Mouse (Mus musculus): ENCODE measurements around the gene Wwox. TPM values are rescaled to one million over a fixed set of nuclear protein-coding genes. Genes with fewer than 3 reads are reported as not detected.

Wwox gene
- polyA plus RNA-seq, 1 experiment from 2014 or later = 11.5 TPM

DNA sequence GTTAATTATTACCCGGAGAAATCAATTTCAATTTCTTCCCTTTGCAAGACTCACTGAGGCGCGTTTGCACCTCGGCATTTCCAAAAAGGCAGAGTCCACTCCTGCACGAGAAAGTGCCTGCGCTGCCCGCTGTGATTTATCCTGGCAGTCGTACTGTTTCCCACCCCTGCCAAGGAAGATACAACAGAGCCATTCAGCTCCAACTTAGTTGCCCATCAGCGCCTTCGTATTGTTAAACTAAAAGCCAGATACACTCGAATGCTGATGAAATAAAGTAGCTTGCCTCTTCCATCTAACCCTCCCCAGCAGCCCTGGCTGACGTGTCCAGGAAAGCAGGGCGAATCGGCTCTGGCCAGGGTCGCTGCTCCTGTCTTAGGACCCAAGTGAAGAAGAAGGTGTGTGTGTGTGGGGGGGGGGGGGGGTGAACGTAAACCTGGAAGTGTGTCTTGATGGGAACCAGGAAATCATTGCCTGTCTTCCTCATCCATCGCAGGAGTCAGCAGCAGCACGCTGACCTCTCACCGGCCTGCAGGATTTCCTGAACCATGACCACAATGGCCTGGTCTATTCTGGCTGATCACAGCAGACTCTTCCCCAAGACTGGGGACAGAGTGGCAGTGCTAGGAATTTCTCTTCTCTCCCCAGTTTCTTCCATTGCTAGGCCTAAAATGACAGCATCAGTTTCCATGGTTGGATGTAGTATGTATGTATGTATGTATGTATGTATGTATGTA is 154.1 kb downstream of the Wwox start:
- DNase-seq (ENCODE audit: low spot score) = no peak

- no peak for DNase-seq (ENCODE audit: low spot score)
Measured at GRCm38 (mm10) chr8:114594811-114595210, 155.4 kb downstream of the Wwox start.

- DNase-seq (ENCODE audit: low spot score) = no peak
Measured at GRCm38 (mm10) chr8:114599555-114599954, 160.1 kb downstream of the Wwox start.

- no peak for DNase-seq (ENCODE audit: low spot score)
Measured at GRCm38 (mm10) chr8:114600196-114600595, 160.7 kb downstream of the Wwox start.

GRCm38 (mm10) chr8:114603046-114603445 is 163.6 kb downstream of the Wwox start:
- DNase-seq (ENCODE audit: low spot score) = no peak

GRCm38 (mm10) chr8:114603561-114603960 is 164.1 kb downstream of the Wwox start:
- DNase-seq (ENCODE audit: low spot score) = no peak

DNA sequence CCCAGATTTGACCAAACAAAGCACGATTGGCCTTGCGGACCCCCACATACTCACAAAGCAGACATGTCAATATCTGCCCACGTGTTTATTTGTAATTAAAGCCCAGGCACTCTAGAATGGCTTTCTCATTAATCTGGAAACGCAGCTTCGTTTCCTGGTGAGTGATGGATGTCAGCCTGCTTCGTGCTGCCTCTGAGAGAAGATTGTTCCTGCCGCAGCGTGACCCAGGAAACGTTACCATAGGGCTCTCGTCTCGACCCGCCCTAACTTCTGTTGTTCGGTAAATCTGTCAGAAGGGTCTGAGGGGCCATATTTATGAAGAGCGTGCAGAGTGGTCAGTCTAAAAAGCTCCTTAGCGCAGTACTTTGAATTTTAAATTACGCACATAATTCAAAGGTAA is 164.9 kb downstream of the Wwox start:
- DNase-seq (ENCODE audit: low spot score) = no peak

- no peak for DNase-seq (ENCODE audit: low spot score)
Measured at GRCm38 (mm10) chr8:114605651-114606050, 166.2 kb downstream of the Wwox start.

GRCm38 (mm10) chr8:114609330-114609729 is 169.9 kb downstream of the Wwox start:
- DNase-seq (ENCODE audit: low spot score) = no peak

GRCm38 (mm10) chr8:114611075-114611474 is 171.6 kb downstream of the Wwox start:
- no peak for DNase-seq (ENCODE audit: low spot score)

DNA sequence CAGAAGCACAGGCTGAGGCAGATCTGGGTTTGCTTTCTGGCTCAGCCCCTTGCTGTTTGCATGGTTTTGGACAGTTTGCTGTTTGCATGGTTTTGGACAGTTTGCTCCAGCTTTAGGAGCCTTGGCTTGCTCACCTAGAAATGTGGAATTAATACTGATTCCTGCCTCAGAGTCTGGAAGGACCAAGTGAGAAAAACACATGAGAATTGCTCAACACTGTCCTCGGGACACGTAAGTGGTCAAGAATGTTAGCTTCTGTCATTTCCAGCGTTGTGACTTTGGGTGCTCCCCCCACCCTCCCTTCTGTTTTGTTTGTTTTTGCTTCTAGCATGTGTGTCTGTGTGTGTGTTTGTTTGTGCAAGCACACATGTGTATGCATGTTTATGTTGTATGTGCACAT is 172.6 kb downstream of the Wwox start:
- no peak for DNase-seq (ENCODE audit: low spot score)

DNA sequence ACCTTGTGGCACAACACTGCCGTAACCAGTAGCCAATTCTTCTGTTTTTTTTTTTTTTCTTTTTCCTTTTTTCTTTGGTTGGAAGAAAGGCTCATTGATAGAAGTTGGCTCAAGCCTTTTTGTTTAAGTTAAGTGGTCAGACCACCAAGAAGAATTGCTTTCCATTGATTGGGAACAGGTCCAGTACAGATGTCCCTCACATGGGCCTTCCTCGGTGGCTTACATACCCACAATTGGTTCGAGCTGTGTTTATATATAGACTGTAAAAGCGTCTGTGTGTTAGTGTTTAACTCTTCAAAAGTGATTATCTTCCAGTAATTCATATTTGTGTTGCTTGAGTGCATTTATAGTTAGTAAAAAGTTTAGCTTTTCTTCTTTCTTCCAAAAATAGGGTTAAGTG is 176.0 kb downstream of the Wwox start:
- DNase-seq (ENCODE audit: low spot score) = no peak

GRCm38 (mm10) chr8:114615908-114616307 is 176.5 kb downstream of the Wwox start:
- DNase-seq (ENCODE audit: low spot score) = no peak

DNA sequence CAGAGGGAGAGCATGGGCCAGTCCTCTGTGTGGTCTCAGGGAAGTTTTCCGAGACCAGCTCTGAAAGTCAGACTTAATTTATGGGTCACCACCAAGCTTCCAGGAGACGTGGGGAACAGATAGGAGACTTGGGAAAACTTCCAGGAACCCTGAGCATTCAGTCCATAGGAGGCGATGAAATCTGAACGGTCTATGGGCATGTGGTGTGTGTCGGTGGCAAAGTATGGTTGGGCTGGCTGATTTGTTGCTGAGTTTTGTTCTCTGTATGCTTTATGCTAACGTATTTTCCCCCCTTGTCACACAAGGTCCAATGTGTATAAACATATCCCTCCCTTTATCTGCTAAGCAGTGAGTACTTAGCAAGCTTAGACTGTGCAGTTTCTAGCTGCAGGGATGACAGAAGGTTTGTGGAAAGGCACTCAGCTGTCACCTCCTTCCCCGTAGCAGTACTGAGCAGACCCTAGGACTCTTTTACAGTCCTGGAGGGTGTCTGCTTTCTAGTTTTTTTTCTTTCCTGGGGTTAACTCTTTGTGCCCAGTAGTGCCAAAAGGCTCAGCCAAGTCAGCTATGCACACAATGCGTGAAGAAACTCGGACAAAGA is 179.6 kb downstream of the Wwox start:
- no peak for DNase-seq (ENCODE audit: low spot score)

- DNase-seq (ENCODE audit: low spot score) = no peak
Measured at GRCm38 (mm10) chr8:114625402-114625801, 185.9 kb downstream of the Wwox start.

DNA sequence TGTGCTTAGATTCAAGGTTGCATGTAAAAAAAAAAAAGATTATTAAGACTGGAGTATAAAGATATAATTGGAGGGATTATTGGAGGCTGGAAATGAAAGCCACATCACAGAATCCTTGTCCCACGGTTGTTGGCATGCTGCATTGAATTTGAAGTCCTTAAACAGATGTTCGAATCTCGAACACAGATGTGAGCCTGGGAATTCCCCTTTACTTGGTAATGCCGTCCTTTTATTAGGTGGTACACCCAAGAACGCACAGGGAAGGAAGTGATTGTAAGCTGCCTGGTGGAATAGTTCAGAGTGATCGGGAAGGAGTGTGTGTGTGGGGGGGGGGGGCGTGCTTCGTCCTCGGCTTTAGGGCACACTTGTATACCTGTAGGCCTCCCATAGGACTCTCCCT is 187.4 kb downstream of the Wwox start:
- DNase-seq (ENCODE audit: low spot score) = no peak

- DNase-seq (ENCODE audit: low spot score) = no peak
Measured at GRCm38 (mm10) chr8:114629719-114630118, 190.3 kb downstream of the Wwox start.

GRCm38 (mm10) chr8:114631087-114631486 is 191.6 kb downstream of the Wwox start:
- DNase-seq (ENCODE audit: low spot score) = no peak

GRCm38 (mm10) chr8:114634151-114634550 is 194.7 kb downstream of the Wwox start:
- no peak for DNase-seq (ENCODE audit: low spot score)

DNA sequence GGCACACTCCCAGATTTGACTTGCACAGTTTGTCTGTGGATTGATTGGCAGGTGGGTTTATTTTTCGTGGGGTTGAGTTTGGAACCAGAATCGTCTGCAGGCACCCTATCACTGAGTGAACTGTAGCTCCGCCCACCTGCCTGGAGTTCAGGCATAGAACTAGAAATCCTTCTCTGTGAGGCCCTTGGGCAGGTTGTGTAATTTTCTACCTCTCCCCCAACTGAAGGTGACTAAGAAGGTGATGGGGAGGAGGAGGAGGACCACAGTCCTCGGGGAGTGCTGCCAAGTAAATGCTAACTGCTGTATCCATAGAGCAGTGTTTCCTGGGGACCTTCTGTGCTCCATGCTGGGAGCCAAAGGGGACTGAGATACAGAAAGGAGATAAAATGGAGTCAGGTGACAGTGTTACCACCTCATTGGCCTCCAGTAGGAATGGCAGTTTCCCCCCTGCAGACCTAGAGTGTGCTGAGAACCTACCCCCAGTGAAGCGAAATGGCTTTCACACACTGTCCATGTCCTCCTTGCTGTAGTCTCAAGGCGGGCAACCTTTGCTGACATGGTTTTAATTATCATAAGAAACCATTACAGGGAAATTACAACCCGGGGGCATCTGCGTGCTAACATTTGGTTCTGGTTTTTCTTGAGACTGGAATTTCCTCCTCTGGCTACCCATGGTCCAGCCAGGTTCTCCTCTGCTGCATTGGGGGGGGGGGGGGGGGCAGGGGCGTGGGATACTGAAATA is 195.4 kb downstream of the Wwox start:
- no peak for DNase-seq (ENCODE audit: low spot score)

GRCm38 (mm10) chr8:114636376-114636775 is 196.9 kb downstream of the Wwox start:
- no peak for DNase-seq (ENCODE audit: low spot score)

GRCm38 (mm10) chr8:114641809-114642208 is 202.4 kb downstream of the Wwox start:
- no peak for DNase-seq (ENCODE audit: low spot score)

DNA sequence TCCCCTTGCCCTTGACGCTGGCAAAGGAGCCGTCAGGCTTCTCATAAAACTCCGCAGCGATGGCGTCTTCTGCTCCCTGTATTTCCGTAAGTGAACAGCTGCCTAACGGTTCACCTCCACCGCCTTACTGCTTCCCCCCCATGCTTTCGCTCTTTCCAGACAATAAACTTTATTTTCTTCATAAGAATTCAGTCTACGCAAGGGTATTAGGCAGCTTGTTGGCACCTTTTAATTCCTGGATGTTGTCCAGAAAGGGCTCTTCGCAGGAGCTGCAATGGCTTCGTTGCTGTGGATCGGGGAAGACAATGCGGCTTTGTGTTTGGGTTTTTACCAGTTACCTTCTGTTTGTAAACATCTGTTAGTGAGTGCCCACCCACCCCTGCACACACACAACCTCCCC is 211.3 kb downstream of the Wwox start:
- no peak for DNase-seq (ENCODE audit: low spot score)

Measured in thymus, postnatal 0 days (tissue).